Mouse (Mus musculus) limb, embryonic 10.5 days (tissue): ENCODE data around the gene Tmem87a. TPM values are rescaled to one million over a fixed set of nuclear protein-coding genes. Genes with fewer than 3 reads are reported as not detected.
A peak's percentile ranks its signal among the peaks of the same experiment; 100 is the strongest.

ENCODE experiments used
- DNase-seq: peaks from one replicate; pipeline ENCODE4 v3.0.0-alpha.2; 2017; ENCODE audit warnings: low spot score
- H3K27ac ChIP-seq: fragments of 300-500 bp; sonication (generic); 2 replicates; pipeline ENCODE4 v1.5.1; 2016; ENCODE audit warnings: mild to moderate bottlenecking
- H3K27me3 ChIP-seq: fragments of 300-500 bp; sonication (generic); 2 replicates; pipeline ENCODE4 v1.6.1; 2016; ENCODE audit warnings: low read depth, mild to moderate bottlenecking; ENCODE audit not compliant: poor library complexity, severe bottlenecking
- H3K36me3 ChIP-seq: fragments of 300-500 bp; sonication (generic); 2 replicates; pipeline ENCODE4 v1.6.1; 2016; ENCODE audit warnings: mild to moderate bottlenecking, moderate library complexity
- H3K4me1 ChIP-seq: fragments of 300-500 bp; sonication (generic); 2 replicates; pipeline ENCODE4 v1.6.1; 2016
- H3K4me3 ChIP-seq: fragments of 300-500 bp; sonication (generic); 2 replicates; pipeline ENCODE4 v1.5.1; 2016; ENCODE audit warnings: mild to moderate bottlenecking, moderate library complexity
- H3K9me3 ChIP-seq: fragments of 300-500 bp; sonication (generic); replicated peaks from 2 replicates; pipeline ENCODE4 v1.6.1; 2016; ENCODE audit warnings: mild to moderate bottlenecking
- WGBS: fragments of 180-500 bp; shearing (Covaris S2); methylation state at CpG from one replicate; pipeline ENCODE4 v1.1.7; 2016; 5-methylcytosine and 5-hydroxymethylcytosine counted together
- polyA plus RNA-seq: library from polyadenylated mRNA; unstranded; fragments of >200 nt; fragmentation: Nextera tagmentation; extraction: Ambion mirVana; gene quantifications from 2 replicates; pipeline ENCODE4 v1.2.1, GENCODE M21; 2016

Gene Tmem87a
- polyA plus RNA-seq = 4.9 and 6.8 TPM in 2 replicates

DNA sequence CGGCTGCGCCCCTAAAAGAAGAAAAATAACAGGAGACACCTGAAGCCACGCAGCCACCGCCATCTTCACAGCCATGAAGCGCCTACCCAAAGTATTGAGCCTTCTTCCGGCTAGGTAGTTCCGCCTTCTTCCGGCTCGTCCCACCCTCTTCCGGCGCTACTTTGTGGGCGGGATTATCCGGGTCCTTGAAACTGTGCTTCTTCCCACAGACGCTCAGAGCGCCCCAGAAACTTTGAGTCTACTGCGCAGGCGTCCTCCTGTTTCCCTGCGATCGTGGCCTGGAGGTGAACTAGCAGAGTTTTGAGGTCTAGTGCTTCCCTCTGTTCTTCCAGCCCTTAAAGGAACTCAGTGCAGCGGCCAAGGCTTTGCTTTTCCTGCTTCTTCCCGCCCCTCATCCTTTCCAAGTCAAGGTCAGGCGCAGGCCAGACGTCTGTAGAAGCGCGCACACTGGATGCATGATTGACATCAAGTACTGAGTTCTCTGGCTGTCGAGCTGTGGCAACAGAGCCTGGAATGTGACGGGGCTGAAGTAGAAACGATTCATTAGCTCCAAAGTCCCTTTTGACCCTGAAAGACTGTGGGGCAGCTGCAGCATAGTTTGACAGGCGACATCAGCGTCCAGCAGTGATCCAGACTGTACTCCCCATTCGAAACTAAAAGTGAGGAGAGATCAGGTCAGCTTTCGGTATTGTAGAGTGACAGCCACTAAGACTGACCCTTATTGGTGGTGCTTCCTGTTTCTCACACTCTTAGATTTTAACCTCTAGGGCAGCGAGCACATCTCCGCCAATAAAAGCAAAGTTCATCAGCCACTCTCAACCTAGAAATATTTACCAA lies at the start of gene Tmem87a:
Gene Tmem87a, minus strand, starts transcription at position 128 of the 837 bp plus-strand sequence.
- Histone ChIP-seq H3K4me1 (peaks cover 14% of the 10 kb centered on the region), H3K9me3 (no peaks in the 10 kb centered on the region), H3K27me3 (no peaks in the 10 kb centered on the region), H3K36me3 (peaks cover 10% of the 10 kb centered on the region; the same call in 1 of the 2 replicates), H3K27ac (peak within 1 kb of the TSS; percentile 92), H3K4me3 (peak within 1 kb of the TSS; percentile 84)
- WGBS = under 1% methylated on average over 34 of the region's 34 CpGs
- peak; percentile 97 for DNase-seq

DNA sequence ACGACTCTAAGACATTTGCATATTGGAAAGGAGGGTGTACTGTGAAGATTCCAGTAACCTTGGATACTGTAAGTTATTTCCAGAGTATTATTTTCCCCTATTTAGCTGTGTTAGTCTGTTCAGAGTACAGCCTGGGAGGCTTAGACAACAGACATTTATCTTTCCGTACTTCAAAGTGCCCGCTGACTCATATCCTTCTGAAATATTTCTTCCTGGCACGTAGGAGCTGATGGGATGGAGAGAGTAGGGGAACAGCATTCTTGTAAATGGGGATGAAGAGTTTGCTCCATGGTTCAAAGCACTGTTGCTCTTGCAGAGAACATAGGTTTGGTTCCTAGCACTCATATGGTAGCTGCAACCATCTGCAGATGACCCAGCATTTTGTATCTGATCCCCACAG lies 48.7 kb upstream of the Tmem87a start:
- Histone ChIP-seq H3K36me3 (no peaks in the 10 kb centered on the region), H3K4me3 (no peak overlapping the region), H3K27ac (no peak overlapping the region), H3K4me1 (no peaks in the 10 kb centered on the region), H3K27me3 (no peaks in the 10 kb centered on the region), H3K9me3 (no peaks in the 10 kb centered on the region)
- WGBS = 76% methylated on average over 4 of the region's 4 CpGs
- no peak for DNase-seq

DNA sequence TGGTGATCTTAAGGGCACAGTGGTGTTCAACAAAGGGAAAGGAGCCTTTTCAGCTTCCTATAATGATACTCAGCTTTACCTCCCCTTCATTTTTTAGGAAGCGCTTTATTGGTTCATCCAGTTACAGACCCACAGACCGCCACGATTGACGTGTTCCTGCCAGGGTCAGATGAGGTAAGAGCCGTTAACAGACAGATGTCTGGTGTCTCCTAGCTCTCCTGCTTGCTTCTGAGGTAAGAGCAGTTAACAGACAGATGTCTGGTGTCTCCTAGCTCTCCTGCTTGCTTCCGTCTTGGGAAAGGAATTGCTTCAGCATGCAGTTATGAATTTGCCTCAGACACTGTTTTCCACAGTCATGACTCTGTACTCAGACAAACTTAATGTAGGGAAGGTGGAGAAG lies 46.8 kb upstream of the Tmem87a start:
- 77% methylated on average over 6 of the region's 6 CpGs for WGBS

DNA sequence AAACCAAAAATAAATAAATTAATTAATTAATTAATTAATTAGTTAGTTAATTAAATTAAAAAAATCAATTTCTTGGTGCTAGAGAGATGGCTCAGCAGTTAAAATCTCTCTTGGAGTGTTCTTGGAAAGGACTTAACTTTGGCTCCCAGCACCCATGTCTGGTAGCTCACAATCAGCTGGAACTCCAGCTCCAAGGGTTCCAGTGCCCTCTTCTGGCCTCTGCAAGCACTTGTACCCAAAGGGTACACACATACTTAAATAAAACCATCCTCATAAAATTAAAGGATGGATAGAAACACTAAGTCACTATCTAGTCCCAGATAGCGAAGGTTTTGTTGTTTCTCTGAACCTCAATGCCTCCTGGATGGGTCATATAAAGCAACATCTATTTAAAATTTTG lies 43.4 kb upstream of the Tmem87a start:
- H3K4me1 ChIP-seq = peaks cover 5% of the 10 kb centered on the region; the same call in 1 of the 2 replicates
- no peak overlapping the region for H3K4me3 ChIP-seq
- no peaks in the 10 kb centered on the region for H3K9me3 ChIP-seq
- no peaks in the 10 kb centered on the region for H3K27me3 ChIP-seq
- DNase-seq = no peak
- no peaks in the 10 kb centered on the region for H3K36me3 ChIP-seq
- no peak overlapping the region for H3K27ac ChIP-seq
- 94% methylated on average over 1 of the region's 1 CpGs for WGBS

More for the DNA sequence above, 46.8 kb upstream of the Tmem87a start:
- Histone ChIP-seq H3K27me3 (no peaks in the 10 kb centered on the region), H3K36me3 (no peaks in the 10 kb centered on the region), H3K4me1 (peaks cover 5% of the 10 kb centered on the region; the same call in 1 of the 2 replicates), H3K4me3 (no peak overlapping the region), H3K9me3 (no peaks in the 10 kb centered on the region), H3K27ac (no peak overlapping the region)
- no peak for DNase-seq

DNA sequence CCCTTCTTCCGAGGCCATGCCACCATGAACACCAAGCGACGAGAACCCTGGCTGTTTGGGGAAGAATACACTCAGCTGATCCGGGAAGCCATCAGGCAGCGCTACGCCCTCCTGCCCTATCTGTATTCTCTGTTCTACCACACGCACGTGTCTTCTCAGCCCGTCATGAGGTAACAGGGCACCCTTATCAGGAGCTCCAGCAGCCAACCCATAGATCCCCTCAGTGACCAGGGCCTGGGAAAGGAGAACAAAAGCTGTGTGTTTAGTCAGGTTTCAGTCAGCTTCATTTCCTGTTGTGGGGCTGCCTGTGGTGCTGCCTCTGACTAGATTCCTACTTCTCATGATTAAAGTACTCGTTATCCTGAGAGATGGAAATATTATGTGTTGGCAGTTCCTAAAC lies 42.5 kb upstream of the Tmem87a start:
- H3K27me3 ChIP-seq = no peaks in the 10 kb centered on the region
- WGBS = 83% methylated on average over 10 of the region's 10 CpGs
- H3K36me3 ChIP-seq = no peaks in the 10 kb centered on the region
- DNase-seq = peak; percentile 31
- peaks cover 5% of the 10 kb centered on the region; the same call in 1 of the 2 replicates for H3K4me1 ChIP-seq
- no peak overlapping the region for H3K4me3 ChIP-seq
- H3K9me3 ChIP-seq = no peaks in the 10 kb centered on the region
- H3K27ac ChIP-seq = peak overlapping the region; percentile 65

DNA sequence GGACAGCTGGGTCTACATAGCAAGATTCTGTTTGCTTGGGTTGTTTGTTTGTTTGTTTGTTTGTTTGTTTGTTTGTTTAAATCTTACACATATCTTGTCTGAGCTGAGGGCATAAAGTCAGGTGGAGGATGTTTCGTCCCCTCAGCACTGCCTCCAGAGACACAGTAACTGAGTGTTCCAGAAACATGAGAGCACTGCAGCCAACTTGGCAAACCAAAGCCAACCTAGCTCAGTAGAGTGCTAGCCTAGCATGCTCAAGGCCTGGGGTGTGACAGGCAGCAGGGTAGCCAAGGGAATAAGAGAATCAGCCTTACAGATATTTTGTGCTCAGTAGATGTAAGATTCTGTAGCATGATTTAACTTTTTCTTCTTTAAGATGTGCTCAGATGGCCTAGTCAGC lies 40.6 kb upstream of the Tmem87a start:
- H3K4me3 ChIP-seq = no peak overlapping the region
- DNase-seq = no peak
- WGBS = 88% methylated on average over 1 of the region's 1 CpGs
- H3K27me3 ChIP-seq = no peaks in the 10 kb centered on the region
- no peak overlapping the region for H3K27ac ChIP-seq
- H3K4me1 ChIP-seq = peaks cover 5% of the 10 kb centered on the region; the same call in 1 of the 2 replicates
- no peaks in the 10 kb centered on the region for H3K9me3 ChIP-seq
- no peaks in the 10 kb centered on the region for H3K36me3 ChIP-seq

DNA sequence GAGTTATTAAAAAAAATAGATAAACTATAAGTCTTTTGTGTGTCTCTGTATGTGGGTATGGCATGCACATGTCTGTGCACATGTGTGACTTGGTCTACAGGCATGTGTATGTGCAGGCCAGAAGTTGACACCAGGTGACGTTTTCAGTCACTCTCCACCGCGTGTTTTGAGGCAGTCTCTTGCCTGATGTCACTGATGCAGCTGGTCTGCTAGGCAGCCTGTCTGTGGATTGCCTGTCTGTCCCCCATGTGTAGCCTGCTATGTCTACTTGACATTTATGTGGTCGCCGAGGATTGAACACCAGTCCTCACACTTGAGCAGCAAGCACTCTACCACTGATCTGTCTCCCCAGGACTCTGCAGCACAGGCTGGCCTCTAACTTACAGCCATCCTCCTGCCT lies 20.5 kb upstream of the Tmem87a start:
- H3K27ac ChIP-seq = no peak overlapping the region
- no peaks in the 10 kb centered on the region for H3K4me1 ChIP-seq
- WGBS = 87% methylated on average over 5 of the region's 5 CpGs
- H3K9me3 ChIP-seq = no peaks in the 10 kb centered on the region
- no peaks in the 10 kb centered on the region for H3K36me3 ChIP-seq
- DNase-seq = no peak
- no peak overlapping the region for H3K4me3 ChIP-seq
- H3K27me3 ChIP-seq = no peaks in the 10 kb centered on the region

DNA sequence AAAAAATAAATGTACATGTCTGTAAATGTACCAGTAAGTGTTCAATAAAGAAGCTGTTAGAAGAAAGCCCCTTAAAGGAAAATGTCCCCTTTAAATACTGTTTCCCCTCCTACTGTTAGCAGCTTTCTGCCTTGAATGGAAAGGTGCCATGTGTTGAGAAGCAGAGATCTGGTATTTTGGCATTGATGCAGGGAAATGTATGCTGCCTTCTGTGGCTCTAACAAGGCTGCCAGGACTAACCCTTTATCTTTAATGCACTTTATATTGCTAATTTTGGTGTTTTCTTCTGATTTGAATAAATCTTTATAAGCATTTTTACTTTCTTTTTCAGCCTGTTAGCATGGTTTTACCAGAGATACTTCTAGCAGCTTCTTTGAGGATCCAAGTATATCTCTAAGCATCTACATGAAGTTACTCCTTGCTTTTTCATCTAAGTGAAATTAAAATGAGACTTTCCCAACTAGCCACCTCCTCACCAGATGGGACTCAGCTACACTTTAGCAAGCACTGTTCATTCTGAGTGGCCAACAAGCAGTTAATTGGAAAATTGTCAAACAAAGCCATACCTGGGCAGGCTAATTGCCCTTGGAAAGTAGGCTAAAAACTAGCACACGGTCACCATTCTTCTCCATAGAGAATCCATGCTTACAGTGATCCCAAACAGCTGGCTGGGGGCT lies 11.0 kb upstream of the Tmem87a start:
- DNase-seq = no peak
- Histone ChIP-seq H3K9me3 (no peaks in the 10 kb centered on the region), H3K27me3 (no peaks in the 10 kb centered on the region), H3K4me1 (no peaks in the 10 kb centered on the region), H3K4me3 (no peak overlapping the region), H3K36me3 (0 out of 2 replicates have a peak, but pooled peaks cover 2% of the 10 kb centered on the region), H3K27ac (no peak overlapping the region)
- whole genome bisulfite sequencing = 78% methylated on average over 1 of the region's 1 CpGs

DNA sequence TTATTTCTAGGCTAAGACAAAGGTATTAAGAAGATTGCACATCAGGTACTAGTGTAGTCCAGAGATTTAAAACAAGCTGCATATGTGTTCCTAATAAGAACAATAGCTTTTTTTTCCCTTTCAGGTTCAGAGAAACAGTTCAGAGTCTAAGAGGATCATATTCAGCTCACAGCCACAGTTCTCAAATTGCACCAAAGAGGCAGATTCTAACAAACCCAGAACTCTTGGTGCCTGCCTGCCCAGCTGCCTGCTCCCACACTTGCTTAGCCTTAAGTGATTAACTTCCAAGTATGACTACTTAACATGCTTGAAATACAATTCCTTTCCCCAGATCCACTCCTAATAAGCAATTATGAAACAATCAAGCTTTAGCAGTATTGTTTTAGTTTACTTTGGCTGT lies 10.2 kb upstream of the Tmem87a start:
- Histone ChIP-seq H3K4me1 (no peaks in the 10 kb centered on the region), H3K36me3 (0 out of 2 replicates have a peak, but pooled peaks cover 2% of the 10 kb centered on the region), H3K27ac (no peak overlapping the region), H3K4me3 (no peak overlapping the region), H3K9me3 (no peaks in the 10 kb centered on the region), H3K27me3 (no peaks in the 10 kb centered on the region)
- DNase-seq = no peak

DNA sequence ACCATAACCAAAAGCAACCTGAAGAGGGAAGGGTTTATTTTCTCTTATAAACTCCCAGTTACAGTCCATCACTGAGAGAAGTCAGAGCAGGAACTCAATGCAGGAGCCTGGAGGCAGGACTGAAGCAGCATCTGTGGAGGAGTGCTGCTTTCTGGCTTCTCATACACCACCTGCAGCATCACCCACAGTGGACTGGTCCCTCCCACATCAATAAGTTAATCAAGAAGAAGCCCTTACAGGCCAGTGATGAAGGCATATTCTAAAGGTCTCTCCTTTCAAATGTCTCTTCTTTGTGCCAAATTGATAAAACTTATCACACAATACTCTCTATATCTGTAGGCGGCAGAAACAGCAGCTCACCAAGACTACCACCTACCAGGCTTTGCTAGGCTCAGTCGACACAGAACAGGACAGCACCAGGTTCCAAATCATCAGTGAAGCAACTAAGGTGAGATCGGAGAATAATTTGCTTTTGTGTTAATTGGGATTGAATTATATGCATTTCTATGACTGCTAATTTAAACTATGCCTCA lies 7.2 kb upstream of the Tmem87a start:
- DNase-seq = no peak
- H3K36me3 ChIP-seq = 0 out of 2 replicates have a peak, but pooled peaks cover 5% of the 10 kb centered on the region
- H3K27me3 ChIP-seq = no peaks in the 10 kb centered on the region
- WGBS = 94% methylated on average over 3 of the region's 3 CpGs
- H3K27ac ChIP-seq = no peak overlapping the region
- H3K4me1 ChIP-seq = no peaks in the 10 kb centered on the region
- no peak overlapping the region for H3K4me3 ChIP-seq
- no peaks in the 10 kb centered on the region for H3K9me3 ChIP-seq

DNA sequence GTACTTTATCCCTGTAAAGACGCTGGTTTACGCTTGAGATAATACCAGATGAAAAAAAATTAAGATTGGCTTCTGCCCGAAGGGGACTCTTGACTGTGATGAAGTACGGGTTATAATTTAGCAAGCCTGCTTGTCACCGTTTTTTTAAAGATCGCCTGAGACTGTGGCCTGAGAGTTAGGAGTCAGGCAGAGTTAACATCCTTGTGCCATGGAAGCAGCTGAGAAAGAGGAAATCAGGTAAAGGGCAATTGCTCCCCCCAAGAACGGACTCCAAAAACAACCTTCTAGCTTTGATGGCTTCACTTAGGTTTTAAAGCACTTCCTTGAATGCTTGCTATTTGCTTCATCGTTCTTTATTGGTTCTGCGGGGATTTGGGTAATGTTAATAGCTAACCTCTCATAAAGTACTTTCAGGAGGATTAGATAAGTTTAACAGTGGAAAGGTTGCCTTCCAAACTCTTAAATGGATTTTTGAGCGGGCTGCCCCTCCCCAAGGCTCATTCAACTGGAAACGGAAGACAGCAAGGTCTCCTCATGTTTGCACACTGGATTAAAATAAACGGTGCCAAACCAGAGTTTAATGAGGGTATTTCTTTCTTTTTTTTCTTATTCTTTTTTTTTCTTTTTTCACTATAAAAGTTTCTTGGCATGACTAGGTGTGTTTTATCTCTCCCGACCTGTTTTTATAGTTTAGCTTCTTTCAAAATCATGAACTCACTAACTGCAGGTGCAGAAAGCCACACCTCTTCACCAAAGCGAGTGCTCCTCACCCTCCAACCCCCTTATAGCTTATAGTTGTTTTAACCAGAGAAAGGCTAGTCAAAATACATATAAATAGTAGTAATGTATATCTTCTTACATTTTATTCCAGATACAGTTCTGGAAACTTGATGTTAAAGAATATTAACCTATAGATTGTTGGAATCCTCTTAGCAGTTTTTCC lies 1.2 kb upstream of the Tmem87a start:
- Histone ChIP-seq H3K4me1 (peaks cover 14% of the 10 kb centered on the region), H3K36me3 (peaks cover 10% of the 10 kb centered on the region; the same call in 1 of the 2 replicates), H3K4me3 (peak overlapping the region; percentile 84), H3K27me3 (no peaks in the 10 kb centered on the region), H3K27ac (peak overlapping the region; percentile 92), H3K9me3 (no peaks in the 10 kb centered on the region)
- DNase-seq = no peak
- 40% methylated on average over 14 of the region's 14 CpGs for WGBS

DNA sequence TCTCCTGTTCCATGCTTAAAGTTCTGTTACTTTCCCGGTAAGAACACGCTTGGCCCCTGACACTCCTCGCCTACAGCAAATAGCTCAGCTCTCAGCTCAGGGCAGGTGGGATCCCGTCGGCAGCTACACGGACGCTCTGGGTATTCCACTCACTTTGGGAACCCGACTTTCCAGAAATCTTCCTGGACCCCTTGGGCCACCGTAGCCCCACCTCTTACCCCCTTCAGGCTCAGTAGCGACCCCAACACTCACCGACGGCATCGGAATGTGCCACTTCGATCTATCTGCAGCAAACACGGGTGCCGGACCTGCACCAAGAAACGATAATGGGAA lies 294 bp downstream of the Tmem87a start, which contains the start of gene Ganc:
Gene Ganc, plus strand, starts transcription at position 244 of the 333 bp plus-strand sequence.
- peaks cover 14% of the 10 kb centered on the region for H3K4me1 ChIP-seq
- no peaks in the 10 kb centered on the region for H3K9me3 ChIP-seq
- DNase-seq = no peak
- H3K27me3 ChIP-seq = no peaks in the 10 kb centered on the region
- H3K36me3 ChIP-seq = peaks cover 10% of the 10 kb centered on the region; the same call in 1 of the 2 replicates
- WGBS = under 1% methylated on average over 17 of the region's 17 CpGs
- peak within 1 kb of the TSS; percentile 92 for H3K27ac ChIP-seq
- peak within 1 kb of the TSS; percentile 84 for H3K4me3 ChIP-seq
